Mouse (Mus musculus): ENCODE measurements around the gene Prkar1a. TPM values are rescaled to one million over a fixed set of nuclear protein-coding genes. Genes with fewer than 3 reads are reported as not detected.

Prkar1a gene
- polyA plus RNA-seq, 1 experiment, result 64.2 TPM

DNA sequence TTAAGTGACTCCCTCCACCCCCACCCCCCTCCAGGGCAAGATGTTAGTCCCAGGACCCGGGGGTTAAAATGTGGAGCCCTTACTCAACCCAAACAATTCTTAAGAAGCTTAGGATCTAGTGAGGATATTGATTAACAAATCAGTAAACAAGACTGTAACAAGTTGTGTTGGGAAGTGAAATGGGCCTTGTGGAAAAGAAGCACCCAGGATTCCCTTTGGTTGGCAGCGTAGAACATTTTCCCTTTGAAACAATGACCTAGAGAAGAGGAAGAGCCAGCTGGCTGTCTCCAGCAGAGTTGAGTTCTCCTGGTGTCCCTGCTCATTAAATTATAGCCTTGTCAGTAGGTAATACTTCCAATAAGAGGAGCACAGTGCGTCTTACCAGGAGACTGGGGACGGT is 59.6 kb downstream of the Prkar1a start:
- Histone ChIP-seq H3K4me3 (replicated peaks; ENCODE audit: control insufficient read depth, low read depth, low read length) (no peak overlapping the region), H3K4me1 (ENCODE audit: control insufficient read depth, insufficient read depth, low read length) (no peaks in the 10 kb centered on the region; the same call in 1 of the 2 replicates), H3K27ac (ENCODE audit: control insufficient read depth, insufficient read depth, low read depth, low read length, poor library complexity) (no peak overlapping the region)
- TF ChIP-seq POLR2A (IDR thresholded peaks at IDR 0.05; ENCODE audit: borderline replicate concordance, control insufficient read depth, low read depth, low read length) (no peak), CTCF (IDR thresholded peaks at IDR 0.05; ENCODE audit: control insufficient read depth, insufficient read depth, low read length) (no peak)
- 85% methylated on average over 4 of the region's 4 CpGs for WGBS

GRCm38 (mm10) chr11:109709501-109709900 is 60.3 kb downstream of the Prkar1a start:
- H3K4me1 ChIP-seq (ENCODE audit: control insufficient read depth, insufficient read depth, low read length), result no peaks in the 10 kb centered on the region; the same call in 1 of the 2 replicates
- TF ChIP-seq POLR2A (IDR thresholded peaks at IDR 0.05; ENCODE audit: borderline replicate concordance, control insufficient read depth, low read depth, low read length) (no peak), CTCF (IDR thresholded peaks at IDR 0.05; ENCODE audit: control insufficient read depth, insufficient read depth, low read length) (no peak)
- no peak overlapping the region for H3K4me3 ChIP-seq (replicated peaks; ENCODE audit: control insufficient read depth, low read depth, low read length)
- H3K27ac ChIP-seq (ENCODE audit: control insufficient read depth, insufficient read depth, low read depth, low read length, poor library complexity), result no peak overlapping the region
- WGBS, result 72% methylated on average over 5 of the region's 5 CpGs

GRCm38 (mm10) chr11:109714341-109715247 is 65.4 kb downstream of the Prkar1a start:
- TF ChIP-seq POLR2A (IDR thresholded peaks at IDR 0.05; ENCODE audit: borderline replicate concordance, control insufficient read depth, low read depth, low read length), result no peak
- no peak for TF ChIP-seq CTCF (IDR thresholded peaks at IDR 0.05; ENCODE audit: control insufficient read depth, insufficient read depth, low read length)
- WGBS, result 79% methylated on average over 17 of the region's 17 CpGs
- H3K4me1 ChIP-seq (ENCODE audit: control insufficient read depth, insufficient read depth, low read length), result no peaks in the 10 kb centered on the region
- no peak overlapping the region for H3K4me3 ChIP-seq (replicated peaks; ENCODE audit: control insufficient read depth, low read depth, low read length)
- no peak overlapping the region for H3K27ac ChIP-seq (ENCODE audit: control insufficient read depth, insufficient read depth, low read depth, low read length, poor library complexity)

- Histone ChIP-seq H3K4me1 (ENCODE audit: control insufficient read depth, insufficient read depth, low read length) (no peaks in the 10 kb centered on the region), H3K4me3 (replicated peaks; ENCODE audit: control insufficient read depth, low read depth, low read length) (no peak overlapping the region), H3K27ac (ENCODE audit: control insufficient read depth, insufficient read depth, low read depth, low read length, poor library complexity) (no peak overlapping the region)
- 88% methylated on average over 12 of the region's 12 CpGs for WGBS
- TF ChIP-seq CTCF (IDR thresholded peaks at IDR 0.05; ENCODE audit: control insufficient read depth, insufficient read depth, low read length) (no peak), POLR2A (IDR thresholded peaks at IDR 0.05; ENCODE audit: borderline replicate concordance, control insufficient read depth, low read depth, low read length) (no peak)
These were observed 66.1 kb downstream of the Prkar1a start for GRCm38 (mm10) chr11:109715311-109715781.

- H3K27ac ChIP-seq (ENCODE audit: control insufficient read depth, insufficient read depth, low read depth, low read length, poor library complexity), result no peak overlapping the region
- TF ChIP-seq CTCF (IDR thresholded peaks at IDR 0.05; ENCODE audit: control insufficient read depth, insufficient read depth, low read length) (no peak), POLR2A (IDR thresholded peaks at IDR 0.05; ENCODE audit: borderline replicate concordance, control insufficient read depth, low read depth, low read length) (no peak)
- H3K4me1 ChIP-seq (ENCODE audit: control insufficient read depth, insufficient read depth, low read length), result no peaks in the 10 kb centered on the region
- WGBS, result 80% methylated on average over 7 of the region's 7 CpGs
- no peak overlapping the region for H3K4me3 ChIP-seq (replicated peaks; ENCODE audit: control insufficient read depth, low read depth, low read length)
These were observed 67.8 kb downstream of the Prkar1a start for GRCm38 (mm10) chr11:109716981-109717380.

DNA sequence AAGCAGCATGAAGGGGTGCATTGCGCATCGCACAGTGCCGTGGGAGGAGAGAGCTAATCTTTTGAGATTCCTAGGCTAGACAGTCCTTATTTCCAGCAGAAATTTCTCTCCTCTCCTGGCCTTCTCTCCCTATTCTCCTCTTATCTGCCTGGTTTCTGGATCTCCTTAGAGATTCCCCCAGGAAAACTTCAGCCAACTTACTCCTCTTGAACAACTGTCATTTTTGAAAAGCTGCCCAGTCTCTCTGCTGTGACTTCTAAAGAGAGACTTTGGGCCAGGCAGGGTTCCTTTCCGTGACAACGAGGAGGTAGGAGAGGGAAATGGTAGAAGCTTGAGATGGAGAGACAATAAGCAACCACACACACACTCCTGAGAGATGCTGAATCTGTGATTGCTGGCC is 68.2 kb downstream of the Prkar1a start:
- 75% methylated on average over 5 of the region's 5 CpGs for WGBS
- Histone ChIP-seq H3K4me3 (replicated peaks; ENCODE audit: control insufficient read depth, low read depth, low read length) (no peak overlapping the region), H3K27ac (ENCODE audit: control insufficient read depth, insufficient read depth, low read depth, low read length, poor library complexity) (no peak overlapping the region), H3K4me1 (ENCODE audit: control insufficient read depth, insufficient read depth, low read length) (no peaks in the 10 kb centered on the region)
- TF ChIP-seq CTCF (IDR thresholded peaks at IDR 0.05; ENCODE audit: control insufficient read depth, insufficient read depth, low read length) (no peak), POLR2A (IDR thresholded peaks at IDR 0.05; ENCODE audit: borderline replicate concordance, control insufficient read depth, low read depth, low read length) (no peak)

GRCm38 (mm10) chr11:109717966-109718895 is 69.0 kb downstream of the Prkar1a start:
- TF ChIP-seq CTCF (IDR thresholded peaks at IDR 0.05; ENCODE audit: control insufficient read depth, insufficient read depth, low read length) (no peak), POLR2A (IDR thresholded peaks at IDR 0.05; ENCODE audit: borderline replicate concordance, control insufficient read depth, low read depth, low read length) (no peak)
- WGBS, result 91% methylated on average over 15 of the region's 15 CpGs
- H3K4me3 ChIP-seq (replicated peaks; ENCODE audit: control insufficient read depth, low read depth, low read length), result no peak overlapping the region
- H3K4me1 ChIP-seq (ENCODE audit: control insufficient read depth, insufficient read depth, low read length), result no peaks in the 10 kb centered on the region
- H3K27ac ChIP-seq (ENCODE audit: control insufficient read depth, insufficient read depth, low read depth, low read length, poor library complexity), result no peak overlapping the region

Other genes with a start within 250 kb of the Prkar1a start
- not detected in 2 replicates for gene 9930022D16Rik, start 235.5 kb upstream of the Prkar1a start, polyA plus RNA-seq (2011; ENCODE audit: insufficient read depth, insufficient read length, low replicate concordance, missing spikeins)
- 13.3 and 19.3 TPM in 2 replicates for gene Amz2, start 223.5 kb upstream of the Prkar1a start, polyA plus RNA-seq (2011; ENCODE audit: insufficient read depth, insufficient read length, low replicate concordance, missing spikeins)
- gene Arsg, start 176.0 kb upstream of the Prkar1a start, polyA plus RNA-seq (2011; ENCODE audit: insufficient read depth, insufficient read length, low replicate concordance, missing spikeins), result 1.5 and 3.7 TPM in 2 replicates
- 31.3 and 50.4 TPM in 2 replicates for gene Slc16a6, start 175.8 kb upstream of the Prkar1a start, polyA plus RNA-seq (2011; ENCODE audit: insufficient read depth, insufficient read length, low replicate concordance, missing spikeins)
- gene Wipi1, start 37.4 kb upstream of the Prkar1a start, polyA plus RNA-seq (2011; ENCODE audit: insufficient read depth, insufficient read length, low replicate concordance, missing spikeins), result 13.3 and 18.3 TPM in 2 replicates
- 2.7 and 3.4 TPM in 2 replicates for gene Fam20a, start 72.9 kb downstream of the Prkar1a start, polyA plus RNA-seq (2011; ENCODE audit: insufficient read depth, insufficient read length, low replicate concordance, missing spikeins)
- not detected in 2 replicates for gene 1700012B07Rik, start 178.6 kb downstream of the Prkar1a start, polyA plus RNA-seq (2011; ENCODE audit: insufficient read depth, insufficient read length, low replicate concordance, missing spikeins)

Data from bone marrow, adult 2 months (tissue).